Mouse (Mus musculus) neural tube, postnatal 0 days (tissue): ENCODE results near the gene Zdhhc22. TPM values are rescaled to one million over a fixed set of nuclear protein-coding genes. Genes with fewer than 3 reads are reported as not detected.

Experiments
- microRNA-seq: library from miRNA; unstranded; fragments of <30 nt; microRNA quantifications from one replicate; pipeline ENCODE4, GENCODE M21; 2016
- polyA plus RNA-seq: library from polyadenylated mRNA; unstranded; fragments of >200 nt; fragmentation: Nextera tagmentation; extraction: Ambion mirVana; gene quantifications from 2 replicates; pipeline ENCODE4 v1.2.1, GENCODE M21; 2015

Gene Zdhhc22
- 21.8 and 22.2 TPM in 2 replicates for polyA plus RNA-seq

GRCm38 (mm10) chr12:86989890-86990754 is at the start of gene Zdhhc22:
Gene Zdhhc22, minus strand, starts transcription at chr12:86990430.

GRCm38 (mm10) chr12:87021040-87021439 is 30.8 kb upstream of the Zdhhc22 start, which contains the start of gene Tmem63c:
Gene Tmem63c, plus strand, starts transcription at chr12:87021340.

GRCm38 (mm10) chr12:86946862-86947574 is 43.2 kb downstream of the Zdhhc22 start, which contains the start of gene Cipc:
Gene Cipc, plus strand, starts transcription at chr12:86947043.

Small RNAs within 50 kb of the gene (microRNA-seq; reads per million reads assigned to microRNA genes)
- not detected for gene Gm25847

Other genes with a start within 250 kb of the Zdhhc22 start
- gene Irf2bpl, start 105.6 kb downstream of the Zdhhc22 start, polyA plus RNA-seq = 58.3 and 60.4 TPM in 2 replicates
- 25.9 and 27.6 TPM in 2 replicates for gene Cipc, start 43.4 kb downstream of the Zdhhc22 start, polyA plus RNA-seq
- 7.5 and 11.2 TPM in 2 replicates for gene Tmem63c, start 30.9 kb upstream of the Zdhhc22 start, polyA plus RNA-seq
- 10.1 and 11.1 TPM in 2 replicates for gene Ngb, start 112.1 kb upstream of the Zdhhc22 start, polyA plus RNA-seq
- gene Gstz1, start 156.7 kb upstream of the Zdhhc22 start, polyA plus RNA-seq = 41.1 and 42.6 TPM in 2 replicates
- 11.7 and 12.4 TPM in 2 replicates for gene Pomt2, start 157.5 kb upstream of the Zdhhc22 start, polyA plus RNA-seq
- 1.6 and 2.0 TPM in 2 replicates for gene Samd15, start 209.3 kb upstream of the Zdhhc22 start, polyA plus RNA-seq
- gene Tmed8, start 210.0 kb upstream of the Zdhhc22 start, polyA plus RNA-seq = 4.0 and 4.9 TPM in 2 replicates
- 0.34 and 0.40 TPM in 2 replicates for gene Noxred1, start 248.3 kb upstream of the Zdhhc22 start, polyA plus RNA-seq